Mouse (Mus musculus): Measurements from ENCODE around the gene Rnf111. TPM values are rescaled to one million over a fixed set of nuclear protein-coding genes. Genes with fewer than 3 reads are reported as not detected.
"Not testable (repeated sequence)": the region's sequence is repeated elsewhere in the genome, so short reads cannot be mapped to it uniquely, and the experiment has no call there.

Rnf111 gene
- polyA plus RNA-seq, 1 experiment from 2014 or later: 38.8 TPM

- Histone ChIP-seq H3K4me1 (ENCODE audit: control insufficient read depth, insufficient read depth, low read length) (no peaks in the 10 kb centered on the region), H3K27ac (ENCODE audit: low read depth, low read length) (no peak overlapping the region), H3K9ac (ENCODE audit: low read length) (no peak overlapping the region), H3K36me3 (ENCODE audit: control insufficient read depth, insufficient read depth, low read length) (no peaks in the 10 kb centered on the region; the same call in 1 of the 2 replicates), H3K4me3 (ENCODE audit: low read depth, low read length) (no peak overlapping the region), H3K4me2 (no peak overlapping the region), H3K9me3 (ENCODE audit: control insufficient read depth, low read length) (no peaks in the 10 kb centered on the region), H3K27me3 (ENCODE audit: control insufficient read depth, insufficient read depth, low read length) (no peaks in the 10 kb centered on the region)
- DNase-seq (ENCODE audit: low spot score, missing footprints) (no peak), ATAC-seq (ENCODE audit: low FRiP score) (no peak)
Measured at GRCm38 (mm10) chr9:70481872-70482271, 21.7 kb downstream of the Rnf111 start.

DNA sequence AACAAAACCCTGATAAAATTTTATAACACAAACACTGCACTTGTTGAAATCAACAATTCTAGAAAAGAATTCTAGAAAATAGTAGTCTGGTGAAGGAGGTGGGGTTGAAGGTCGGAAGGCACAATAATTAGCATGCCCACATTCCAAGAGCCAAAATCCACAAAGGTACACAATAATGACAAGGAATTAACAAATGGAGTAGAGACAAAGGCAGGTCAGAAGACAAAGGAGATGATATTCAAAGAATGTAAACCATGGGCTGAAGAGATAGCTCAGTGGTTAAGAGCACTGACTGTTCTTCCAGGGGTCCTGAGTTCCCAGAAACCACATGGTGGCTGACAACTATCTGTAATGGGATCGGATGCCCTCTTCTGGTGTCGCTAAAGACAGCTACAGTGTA, 26.3 kb downstream of the Rnf111 start:
- H3K36me3 ChIP-seq (ENCODE audit: control insufficient read depth, insufficient read depth, low read length): peaks cover 11% of the 10 kb centered on the region; the same call in 1 of the 2 replicates
- H3K9ac ChIP-seq (ENCODE audit: low read length): no peak overlapping the region
- ATAC-seq (ENCODE audit: low FRiP score) (no peak), DNase-seq (ENCODE audit: low spot score, missing footprints) (no peak)
- H3K27ac ChIP-seq (ENCODE audit: low read depth, low read length): no peak overlapping the region
- H3K4me2 ChIP-seq: no peak overlapping the region
- H3K4me3 ChIP-seq (ENCODE audit: low read depth, low read length): no peak overlapping the region
- no peaks in the 10 kb centered on the region for H3K27me3 ChIP-seq (ENCODE audit: control insufficient read depth, insufficient read depth, low read length)
- no peaks in the 10 kb centered on the region for H3K9me3 ChIP-seq (ENCODE audit: control insufficient read depth, low read length)
- 85% methylated on average over 3 of the region's 3 CpGs for WGBS
- no peaks in the 10 kb centered on the region for H3K4me1 ChIP-seq (ENCODE audit: control insufficient read depth, insufficient read depth, low read length)

DNA sequence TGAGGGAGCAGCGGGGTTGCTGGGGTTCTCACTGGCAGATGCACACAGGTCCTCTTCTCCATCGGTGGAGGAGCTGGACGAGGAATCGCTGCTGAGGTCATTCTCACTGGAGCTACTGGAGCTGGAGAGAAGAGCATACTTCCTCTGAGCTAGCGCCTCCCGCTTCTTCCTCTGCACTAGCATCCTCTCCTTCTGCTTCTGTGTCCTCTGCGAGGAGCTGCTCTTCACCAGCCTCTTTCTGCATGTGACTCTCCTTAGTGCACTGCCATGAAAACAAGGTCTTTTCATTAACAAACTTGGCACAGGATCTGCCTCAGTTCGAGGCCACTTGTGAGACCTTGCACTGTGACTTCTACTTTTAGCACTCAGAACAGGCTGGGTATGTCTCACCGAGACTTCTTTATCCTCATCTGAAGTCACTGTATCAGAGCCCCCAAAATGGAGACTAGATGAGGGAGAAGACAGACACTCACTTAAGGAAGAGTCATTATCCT, 27.7 kb downstream of the Rnf111 start:
- H3K36me3 ChIP-seq (ENCODE audit: control insufficient read depth, insufficient read depth, low read length): peaks cover 11% of the 10 kb centered on the region; the same call in 1 of the 2 replicates
- DNase-seq (ENCODE audit: low spot score, missing footprints) (no peak), ATAC-seq (ENCODE audit: low FRiP score) (no peak)
- no peak overlapping the region for H3K9ac ChIP-seq (ENCODE audit: low read length)
- no peak overlapping the region for H3K4me3 ChIP-seq (ENCODE audit: low read depth, low read length)
- no peaks in the 10 kb centered on the region for H3K4me1 ChIP-seq (ENCODE audit: control insufficient read depth, insufficient read depth, low read length)
- no peaks in the 10 kb centered on the region for H3K27me3 ChIP-seq (ENCODE audit: control insufficient read depth, insufficient read depth, low read length)
- H3K9me3 ChIP-seq (ENCODE audit: control insufficient read depth, low read length): no peaks in the 10 kb centered on the region
- H3K27ac ChIP-seq (ENCODE audit: low read depth, low read length): no peak overlapping the region
- no peak overlapping the region for H3K4me2 ChIP-seq
- 92% methylated on average over 9 of the region's 9 CpGs for WGBS

- ATAC-seq (ENCODE audit: low FRiP score) (no peak), DNase-seq (ENCODE audit: low spot score, missing footprints) (no peak)
- H3K36me3 ChIP-seq (ENCODE audit: control insufficient read depth, insufficient read depth, low read length): peaks cover 11% of the 10 kb centered on the region; the same call in 1 of the 2 replicates
- no peak overlapping the region for H3K4me2 ChIP-seq
- no peaks in the 10 kb centered on the region for H3K9me3 ChIP-seq (ENCODE audit: control insufficient read depth, low read length)
- H3K4me1 ChIP-seq (ENCODE audit: control insufficient read depth, insufficient read depth, low read length): no peaks in the 10 kb centered on the region
- no peak overlapping the region for H3K9ac ChIP-seq (ENCODE audit: low read length)
- H3K4me3 ChIP-seq (ENCODE audit: low read depth, low read length): no peak overlapping the region
- WGBS: 100% methylated on average over 1 of the region's 1 CpGs
- no peaks in the 10 kb centered on the region for H3K27me3 ChIP-seq (ENCODE audit: control insufficient read depth, insufficient read depth, low read length)
- no peak overlapping the region for H3K27ac ChIP-seq (ENCODE audit: low read depth, low read length)
Measured at GRCm38 (mm10) chr9:70473400-70473799, 30.1 kb downstream of the Rnf111 start.

DNA sequence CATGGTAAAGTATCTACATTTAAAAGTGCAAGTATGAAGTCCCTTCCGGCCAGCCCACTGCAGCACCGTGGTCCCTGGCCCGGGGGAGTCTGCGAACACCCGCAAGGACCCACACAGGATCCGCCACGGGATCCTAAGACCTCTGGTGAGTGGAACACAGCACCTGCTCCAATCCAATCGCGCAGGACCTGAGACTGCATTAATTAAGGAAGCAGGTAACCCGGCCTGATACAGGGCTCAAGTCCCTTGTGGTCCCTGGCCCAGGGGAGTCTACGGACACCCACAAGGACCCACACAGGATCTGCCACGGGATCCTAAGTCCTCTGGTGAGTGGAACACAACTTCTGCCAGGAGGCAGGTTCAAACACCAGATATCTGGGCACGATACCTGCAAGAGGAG, 40.4 kb downstream of the Rnf111 start:
- H3K4me1 ChIP-seq (ENCODE audit: control insufficient read depth, insufficient read depth, low read length); H3K4me2 ChIP-seq; DNase-seq (ENCODE audit: low spot score, missing footprints); H3K27ac ChIP-seq (ENCODE audit: low read depth, low read length); H3K9ac ChIP-seq (ENCODE audit: low read length); H3K27me3 ChIP-seq (ENCODE audit: control insufficient read depth, insufficient read depth, low read length); H3K4me3 ChIP-seq (ENCODE audit: low read depth, low read length); H3K9me3 ChIP-seq (ENCODE audit: control insufficient read depth, low read length); ATAC-seq (ENCODE audit: low FRiP score); H3K36me3 ChIP-seq (ENCODE audit: control insufficient read depth, insufficient read depth, low read length): not testable (repeated sequence)
- WGBS: 96% methylated on average over 13 of the region's 13 CpGs

- Histone ChIP-seq H3K9ac (ENCODE audit: low read length) (no peak overlapping the region), H3K9me3 (ENCODE audit: control insufficient read depth, low read length) (no peaks in the 10 kb centered on the region), H3K27ac (ENCODE audit: low read depth, low read length) (no peak overlapping the region), H3K4me2 (no peak overlapping the region), H3K27me3 (ENCODE audit: control insufficient read depth, insufficient read depth, low read length) (no peaks in the 10 kb centered on the region), H3K4me3 (ENCODE audit: low read depth, low read length) (no peak overlapping the region), H3K4me1 (ENCODE audit: control insufficient read depth, insufficient read depth, low read length) (no peaks in the 10 kb centered on the region), H3K36me3 (ENCODE audit: control insufficient read depth, insufficient read depth, low read length) (peaks cover 11% of the 10 kb centered on the region; the same call in 1 of the 2 replicates)
- 88% methylated on average over 2 of the region's 2 CpGs for WGBS
- DNase-seq (ENCODE audit: low spot score, missing footprints) (no peak), ATAC-seq (ENCODE audit: low FRiP score) (no peak)
Measured at GRCm38 (mm10) chr9:70452371-70452770, 51.2 kb downstream of the Rnf111 start.

DNA sequence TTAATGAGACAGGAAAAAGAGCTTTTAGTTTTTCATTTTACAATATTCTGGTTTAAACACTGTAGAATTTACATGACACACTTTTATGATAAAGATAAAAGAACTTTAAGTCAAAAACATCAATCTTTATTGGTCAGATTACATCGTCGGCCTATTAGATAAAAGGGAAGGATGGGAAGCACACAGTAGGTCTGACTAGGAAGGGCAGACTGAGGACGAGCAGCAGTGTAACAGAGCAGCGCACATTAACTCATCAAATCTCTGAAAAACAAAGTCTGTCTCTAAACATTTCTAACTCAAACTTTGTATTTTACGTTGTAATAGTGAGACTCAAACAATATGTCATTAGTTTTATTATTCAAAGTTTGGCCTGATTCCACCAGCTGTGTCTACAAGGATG, 54.5 kb downstream of the Rnf111 start:
- no peak for ATAC-seq (ENCODE audit: low FRiP score)
- H3K4me1 ChIP-seq (ENCODE audit: control insufficient read depth, insufficient read depth, low read length): no peaks in the 10 kb centered on the region
- DNase-seq (ENCODE audit: low spot score, missing footprints): no peak
- WGBS: 99% methylated on average over 5 of the region's 5 CpGs
- peaks cover 11% of the 10 kb centered on the region; the same call in 1 of the 2 replicates for H3K36me3 ChIP-seq (ENCODE audit: control insufficient read depth, insufficient read depth, low read length)
- H3K27ac ChIP-seq (ENCODE audit: low read depth, low read length): no peak overlapping the region
- no peaks in the 10 kb centered on the region for H3K27me3 ChIP-seq (ENCODE audit: control insufficient read depth, insufficient read depth, low read length)
- H3K9ac ChIP-seq (ENCODE audit: low read length): no peak overlapping the region
- H3K4me3 ChIP-seq (ENCODE audit: low read depth, low read length): no peak overlapping the region
- no peak overlapping the region for H3K4me2 ChIP-seq
- no peaks in the 10 kb centered on the region for H3K9me3 ChIP-seq (ENCODE audit: control insufficient read depth, low read length)

DNA sequence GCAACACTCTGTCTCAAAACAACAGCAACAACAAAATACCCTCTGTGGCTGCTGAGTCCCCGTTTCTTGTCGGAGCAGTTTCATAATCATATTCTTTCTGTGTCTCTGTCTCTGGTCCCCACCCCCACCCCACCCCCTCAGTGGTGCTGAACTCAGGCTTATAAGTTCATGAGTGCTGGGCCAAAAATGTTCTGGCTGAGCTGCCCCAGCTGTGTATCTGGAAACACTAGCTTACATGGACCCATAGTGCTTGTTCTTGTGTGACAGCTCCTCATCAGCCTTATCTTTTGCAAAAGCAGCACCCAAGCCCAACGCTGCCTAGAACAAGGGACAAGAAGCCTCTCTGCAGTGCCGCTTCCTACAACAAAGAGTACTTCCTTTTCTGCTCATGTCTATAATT, 63.6 kb downstream of the Rnf111 start:
- H3K36me3 ChIP-seq (ENCODE audit: control insufficient read depth, insufficient read depth, low read length): peaks cover 21% of the 10 kb centered on the region
- WGBS: 95% methylated on average over 4 of the region's 4 CpGs
- no peak overlapping the region for H3K4me3 ChIP-seq (ENCODE audit: low read depth, low read length)
- no peak overlapping the region for H3K27ac ChIP-seq (ENCODE audit: low read depth, low read length)
- no peak overlapping the region for H3K9ac ChIP-seq (ENCODE audit: low read length)
- no peak for ATAC-seq (ENCODE audit: low FRiP score)
- no peak for DNase-seq (ENCODE audit: low spot score, missing footprints)
- no peak overlapping the region for H3K4me2 ChIP-seq
- H3K27me3 ChIP-seq (ENCODE audit: control insufficient read depth, insufficient read depth, low read length): no peaks in the 10 kb centered on the region
- H3K9me3 ChIP-seq (ENCODE audit: control insufficient read depth, low read length): no peaks in the 10 kb centered on the region
- no peaks in the 10 kb centered on the region for H3K4me1 ChIP-seq (ENCODE audit: control insufficient read depth, insufficient read depth, low read length)

DNA sequence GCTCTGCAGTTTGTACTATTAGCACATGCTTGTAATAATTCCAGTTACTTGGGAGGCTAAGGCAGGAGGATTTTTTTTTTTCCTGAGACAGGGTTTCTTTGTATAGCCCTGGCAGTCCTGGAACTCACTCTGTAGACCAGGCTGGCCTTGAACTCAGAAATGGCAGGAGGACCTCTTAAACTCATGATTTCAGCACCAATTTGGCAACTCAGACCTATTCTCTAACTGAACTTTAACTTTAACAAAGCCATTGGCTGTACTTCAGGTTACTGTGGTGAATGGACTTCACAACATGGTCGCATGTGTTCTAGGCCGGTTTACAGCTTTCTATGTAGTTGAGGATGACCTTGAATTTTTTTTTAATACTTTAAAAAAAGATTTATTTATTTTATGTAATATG, 80.9 kb downstream of the Rnf111 start:
- 96% methylated on average over 2 of the region's 2 CpGs for WGBS
- ATAC-seq (ENCODE audit: low FRiP score): no peak
- Histone ChIP-seq H3K9me3 (ENCODE audit: control insufficient read depth, low read length) (no peaks in the 10 kb centered on the region), H3K4me1 (ENCODE audit: control insufficient read depth, insufficient read depth, low read length) (peaks cover 8% of the 10 kb centered on the region), H3K9ac (ENCODE audit: low read length) (no peak overlapping the region), H3K4me2 (no peak overlapping the region), H3K4me3 (ENCODE audit: low read depth, low read length) (no peak overlapping the region), H3K36me3 (ENCODE audit: control insufficient read depth, insufficient read depth, low read length) (peaks cover 5% of the 10 kb centered on the region), H3K27ac (ENCODE audit: low read depth, low read length) (no peak overlapping the region), H3K27me3 (ENCODE audit: control insufficient read depth, insufficient read depth, low read length) (no peaks in the 10 kb centered on the region)
- no peak for DNase-seq (ENCODE audit: low spot score, missing footprints)
